Mouse (Mus musculus): ENCODE measurements around the gene Ren1. TPM values are rescaled to one million over a fixed set of nuclear protein-coding genes. Genes with fewer than 3 reads are reported as not detected.
A peak's percentile ranks its signal among the peaks of the same experiment; 100 is the strongest.
"Not testable (repeated sequence)": the region's sequence is repeated elsewhere in the genome, so short reads cannot be mapped to it uniquely, and the experiment has no call there.

Gene Ren1
- total RNA-seq, 2 experiments from 2014 or later = not detected

DNA sequence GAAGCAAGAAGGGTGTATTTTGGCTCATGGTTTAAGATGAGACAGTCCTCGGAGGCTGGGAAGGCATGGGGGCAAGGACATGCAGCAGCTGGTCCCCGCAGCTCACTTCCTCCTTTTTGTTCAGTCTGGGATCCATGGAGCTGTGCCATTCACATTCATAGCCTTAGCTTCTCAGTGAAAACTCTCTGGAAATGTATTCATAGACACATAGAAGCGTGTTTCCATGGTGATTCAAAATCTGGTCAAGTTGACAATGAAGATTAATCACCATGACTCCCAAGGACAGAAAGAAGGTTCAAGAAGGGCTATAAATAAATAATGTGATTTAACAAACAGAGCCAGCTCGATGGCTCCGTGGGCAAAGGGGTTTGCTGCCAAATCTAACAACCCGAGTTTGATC lies 16.4 kb upstream of the Ren1 start:
- ATAC-seq (replicated peaks; ENCODE audit: low FRiP score, low TSS enrichment, poor library complexity, severe bottlenecking) = no peak

DNA sequence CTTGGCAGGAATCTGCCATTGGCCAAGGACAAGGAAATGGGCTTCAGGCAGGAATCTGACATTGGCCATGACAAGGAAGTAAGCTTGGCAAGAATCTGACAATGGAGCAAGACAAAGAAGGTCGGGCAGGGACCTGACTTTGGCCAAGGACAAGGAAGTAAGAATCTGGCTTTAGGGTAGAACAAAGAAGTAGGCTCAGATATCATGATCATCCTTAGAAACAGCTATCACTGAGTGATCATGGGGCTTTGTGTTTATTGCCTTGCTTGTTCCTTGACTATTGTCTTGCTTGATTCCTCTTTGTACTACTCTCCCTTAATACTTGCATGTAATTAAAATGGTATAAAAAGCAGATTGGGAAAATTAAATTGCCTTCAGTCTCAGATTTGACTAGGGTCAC lies 9.9 kb upstream of the Ren1 start:
- ATAC-seq (replicated peaks; ENCODE audit: low FRiP score, low TSS enrichment, poor library complexity, severe bottlenecking) = not testable (repeated sequence)

DNA sequence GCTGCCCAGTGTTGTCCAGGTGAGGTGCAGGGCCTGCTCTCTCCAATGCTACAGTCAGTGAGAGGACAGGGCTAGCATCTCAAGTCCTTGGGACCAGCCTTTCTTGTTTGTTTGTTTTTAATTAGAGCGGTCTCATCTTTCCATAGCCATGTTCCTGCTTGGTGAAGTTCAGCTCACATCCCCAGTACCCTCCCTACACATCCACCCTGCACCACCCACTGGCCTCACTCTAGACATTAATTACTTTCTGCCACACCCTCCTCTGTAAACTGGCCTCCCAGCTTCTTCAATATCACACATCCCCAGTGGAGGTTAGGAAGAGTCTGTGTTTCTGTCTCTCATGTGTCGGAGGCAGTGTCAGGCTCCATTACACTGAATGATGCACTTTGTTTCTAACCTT lies 6.0 kb upstream of the Ren1 start:
- ATAC-seq (replicated peaks; ENCODE audit: low FRiP score, low TSS enrichment, poor library complexity, severe bottlenecking) = no peak

DNA sequence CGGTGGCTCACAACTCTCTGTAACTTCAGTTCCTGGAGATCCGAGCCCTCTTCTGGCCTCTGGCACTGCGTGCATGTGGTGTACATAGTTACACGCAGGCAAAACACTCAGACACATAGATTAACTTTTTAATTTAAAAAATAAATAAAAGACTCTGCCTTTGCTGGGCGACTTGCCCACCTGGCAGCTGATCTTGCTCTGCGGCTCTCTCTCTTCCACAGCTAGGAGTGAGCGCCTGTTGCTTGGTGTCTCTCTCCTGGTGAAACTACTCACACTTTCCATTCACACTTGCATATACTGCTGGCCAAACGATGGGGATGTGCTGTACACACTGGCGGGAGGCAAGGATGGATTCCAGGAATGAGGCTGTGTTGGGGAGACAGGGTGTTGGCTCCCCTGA lies 3.8 kb upstream of the Ren1 start:
- no peak for ATAC-seq (replicated peaks; ENCODE audit: low FRiP score, low TSS enrichment, poor library complexity, severe bottlenecking)

DNA sequence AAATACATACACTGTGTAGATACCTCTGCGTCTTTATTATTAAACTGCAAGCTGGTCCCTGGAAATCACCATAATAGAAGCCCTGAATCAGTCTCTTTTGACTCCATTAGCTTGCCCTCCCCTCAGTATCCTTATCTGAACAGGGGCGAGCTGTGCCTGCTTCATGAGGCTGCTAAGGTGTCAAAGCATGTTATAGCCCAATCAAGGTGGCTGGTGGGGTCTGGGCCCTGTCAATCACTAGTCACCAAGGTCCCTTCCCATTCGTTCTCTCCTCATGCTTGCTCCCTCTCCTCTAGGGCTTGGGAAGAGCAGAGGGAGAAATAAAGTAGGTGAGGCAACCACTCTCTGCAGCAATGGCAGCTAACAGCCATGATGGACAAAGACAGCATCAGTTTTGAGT lies 3.1 kb upstream of the Ren1 start:
- ATAC-seq (replicated peaks; ENCODE audit: low FRiP score, low TSS enrichment, poor library complexity, severe bottlenecking) = no peak

DNA sequence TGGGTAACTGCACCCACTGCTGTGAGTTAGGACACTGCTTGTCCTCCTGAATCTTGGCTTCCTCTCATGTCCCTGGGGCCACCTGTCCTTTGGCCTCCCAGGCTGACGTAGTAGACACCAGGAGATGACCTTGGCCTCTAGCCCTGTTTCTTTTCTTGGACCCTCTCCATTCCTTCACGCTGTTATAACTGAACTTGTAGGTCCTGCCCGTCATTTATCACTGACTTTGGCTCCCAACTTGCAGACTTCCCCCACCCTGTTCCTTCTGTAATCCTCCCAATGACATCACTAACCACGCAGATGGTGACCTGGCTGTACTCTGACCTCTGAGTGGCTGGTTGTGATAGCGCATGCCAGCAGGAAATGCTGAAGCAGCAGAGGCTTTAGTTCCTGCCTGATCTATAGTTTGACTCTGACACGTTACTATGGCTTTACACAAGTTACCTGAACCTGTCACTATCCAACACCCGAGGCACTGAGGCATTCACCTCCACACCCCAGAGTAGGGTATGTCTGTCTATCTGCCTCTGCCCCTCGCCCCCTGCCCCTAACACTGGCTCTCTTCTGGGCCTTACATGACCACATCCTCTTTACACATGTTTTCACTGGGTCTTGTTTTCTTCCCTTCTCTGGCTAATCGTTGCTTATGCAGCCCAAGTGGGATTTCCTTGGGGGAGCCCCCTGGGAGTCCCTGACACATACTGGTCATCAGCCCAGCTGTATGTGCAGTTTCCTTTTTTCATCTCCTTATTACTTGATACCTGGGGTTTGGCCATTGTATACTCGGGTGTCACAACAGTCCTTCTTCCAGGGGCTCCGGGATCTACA lies 2.4 kb upstream of the Ren1 start:
- peak; percentile 82 for ATAC-seq (replicated peaks; ENCODE audit: low FRiP score, low TSS enrichment, poor library complexity, severe bottlenecking)

DNA sequence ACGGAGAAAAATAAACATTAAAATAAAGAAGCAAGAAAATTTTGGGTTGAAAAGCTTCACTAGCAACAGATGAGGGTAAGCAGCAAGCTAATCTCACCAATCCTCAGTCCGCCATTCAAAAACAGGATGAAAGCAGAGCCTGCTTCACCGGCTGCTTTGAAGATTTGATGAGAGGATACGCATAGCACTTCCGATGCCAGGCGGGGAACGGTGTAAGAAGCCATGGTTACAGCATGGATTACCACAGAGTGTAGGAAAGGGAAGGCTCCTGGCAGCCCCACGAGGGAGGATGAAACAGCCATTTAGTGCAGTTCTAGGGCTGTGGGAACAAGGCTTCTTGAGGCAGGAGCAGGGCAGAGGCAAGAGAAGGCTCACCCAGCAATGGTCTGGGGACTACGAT lies 1.5 kb downstream of the Ren1 start:
- no peak for ATAC-seq (replicated peaks; ENCODE audit: low FRiP score, low TSS enrichment, poor library complexity, severe bottlenecking)

DNA sequence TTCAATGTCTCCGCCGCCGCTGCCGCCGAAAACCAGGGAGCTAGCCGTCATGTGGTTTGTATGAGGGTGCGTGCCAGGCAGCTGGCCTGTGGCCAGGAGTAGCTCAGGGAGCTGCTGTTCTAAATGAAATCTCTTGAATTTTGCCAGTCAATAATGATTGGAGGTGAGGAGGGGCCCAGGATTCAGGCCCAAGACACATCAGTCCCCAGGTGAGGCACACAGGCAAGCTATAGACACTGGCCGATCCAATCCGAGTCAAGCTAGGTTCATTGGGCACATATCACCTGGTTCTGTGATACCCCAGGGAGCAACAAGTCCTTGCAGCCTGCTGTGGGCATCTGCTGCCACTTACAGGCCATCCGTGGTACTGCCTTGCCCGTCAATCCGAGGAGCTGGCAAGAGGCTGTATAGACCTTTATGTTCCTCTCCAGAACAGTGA lies 3.1 kb downstream of the Ren1 start:
- ATAC-seq (replicated peaks; ENCODE audit: low FRiP score, low TSS enrichment, poor library complexity, severe bottlenecking) = peak; percentile 79

DNA sequence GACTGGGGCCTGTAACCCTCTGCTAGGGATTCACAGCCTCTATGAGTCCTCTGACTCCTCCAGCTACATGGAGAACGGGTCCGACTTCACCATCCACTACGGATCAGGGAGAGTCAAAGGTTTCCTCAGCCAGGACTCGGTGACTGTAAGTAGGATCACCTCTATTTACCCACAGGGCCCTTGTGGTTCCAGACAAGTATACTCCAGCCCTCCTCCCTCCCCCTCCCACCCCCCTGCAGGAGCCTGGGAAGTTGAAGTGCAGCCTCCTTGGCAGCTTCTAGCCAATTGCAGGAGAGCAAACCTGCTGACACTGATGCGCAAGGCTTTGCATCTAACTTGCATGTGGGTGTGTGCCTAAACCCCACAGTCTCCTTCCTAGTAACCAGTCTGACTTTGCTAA lies 5.2 kb downstream of the Ren1 start:
- ATAC-seq (replicated peaks; ENCODE audit: low FRiP score, low TSS enrichment, poor library complexity, severe bottlenecking) = no peak

DNA sequence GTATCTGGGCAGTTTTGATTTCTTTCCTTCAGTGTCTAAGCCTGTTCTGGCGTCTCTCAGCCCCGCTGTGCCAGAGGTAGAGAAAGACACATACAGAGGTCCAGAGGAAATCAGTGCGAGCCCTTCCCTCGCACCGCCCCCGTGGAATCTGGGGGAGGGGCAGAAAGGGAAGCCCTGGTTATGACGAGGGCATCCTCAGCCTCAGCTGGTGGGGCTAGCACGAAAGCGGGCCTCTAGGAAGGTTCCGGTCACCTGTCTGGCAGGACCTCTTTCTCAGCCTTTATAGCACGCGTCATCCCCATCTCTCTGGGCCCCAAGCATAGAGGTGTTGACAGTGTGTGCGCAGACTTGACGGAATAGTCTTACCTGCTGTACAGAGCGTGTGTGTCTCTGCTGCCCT lies 5.6 kb downstream of the Ren1 start:
- no peak for ATAC-seq (replicated peaks; ENCODE audit: low FRiP score, low TSS enrichment, poor library complexity, severe bottlenecking)

DNA sequence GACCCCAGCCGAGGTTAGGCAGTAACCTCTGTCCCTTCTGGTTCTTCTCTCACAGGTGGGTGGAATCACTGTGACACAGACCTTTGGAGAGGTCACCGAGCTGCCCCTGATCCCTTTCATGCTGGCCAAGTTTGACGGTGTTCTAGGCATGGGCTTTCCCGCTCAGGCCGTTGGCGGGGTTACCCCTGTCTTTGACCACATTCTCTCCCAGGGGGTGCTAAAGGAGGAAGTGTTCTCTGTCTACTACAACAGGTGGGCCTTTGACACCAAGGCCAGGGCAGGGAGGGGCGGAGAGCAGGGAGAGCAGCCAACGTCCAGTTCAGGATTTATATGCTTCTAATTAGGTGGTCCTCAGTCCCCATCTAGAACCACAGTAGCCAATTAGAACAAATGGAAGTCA lies 6.0 kb downstream of the Ren1 start:
- ATAC-seq (replicated peaks; ENCODE audit: low FRiP score, low TSS enrichment, poor library complexity, severe bottlenecking) = no peak

DNA sequence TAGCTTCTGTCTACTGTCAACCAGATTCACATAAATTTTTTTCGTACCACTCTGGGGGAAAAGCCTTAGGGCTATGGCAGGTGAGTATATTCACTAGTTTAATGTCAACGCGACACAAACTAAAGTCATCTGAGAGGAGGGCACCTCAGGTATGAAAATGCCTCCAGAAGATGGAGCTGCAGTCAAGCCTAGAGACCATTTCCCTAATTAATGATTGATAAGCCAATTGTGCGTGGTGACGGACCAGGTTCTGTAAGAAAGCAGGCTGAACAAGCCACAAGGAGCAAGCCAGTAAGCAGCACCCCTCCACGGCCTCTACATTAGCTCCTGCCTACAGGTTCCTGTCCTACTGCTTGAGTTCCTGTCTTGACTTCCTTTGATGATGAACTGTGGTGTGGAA lies 10.7 kb downstream of the Ren1 start:
- no peak for ATAC-seq (replicated peaks; ENCODE audit: low FRiP score, low TSS enrichment, poor library complexity, severe bottlenecking)

DNA sequence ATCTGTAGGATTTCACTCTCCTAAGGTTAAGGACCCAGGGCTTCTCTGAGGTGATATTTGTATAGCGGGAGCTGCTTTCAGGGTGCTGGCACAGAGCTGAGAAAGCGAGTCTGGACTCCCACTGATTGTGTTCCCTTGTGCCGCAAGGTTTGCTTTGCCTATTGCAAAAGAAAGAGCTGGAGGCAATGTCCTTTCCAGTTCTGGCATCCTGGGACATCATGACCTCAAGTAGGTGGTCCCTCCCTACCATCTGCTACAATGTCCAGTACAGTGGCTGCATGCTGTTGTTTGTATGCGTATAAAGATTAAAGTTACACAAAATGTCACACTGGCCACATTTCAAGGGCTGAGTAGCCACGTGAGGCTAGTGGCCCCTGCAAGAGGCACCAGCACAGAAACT lies 11.8 kb downstream of the Ren1 start:
- no peak for ATAC-seq (replicated peaks; ENCODE audit: low FRiP score, low TSS enrichment, poor library complexity, severe bottlenecking)

DNA sequence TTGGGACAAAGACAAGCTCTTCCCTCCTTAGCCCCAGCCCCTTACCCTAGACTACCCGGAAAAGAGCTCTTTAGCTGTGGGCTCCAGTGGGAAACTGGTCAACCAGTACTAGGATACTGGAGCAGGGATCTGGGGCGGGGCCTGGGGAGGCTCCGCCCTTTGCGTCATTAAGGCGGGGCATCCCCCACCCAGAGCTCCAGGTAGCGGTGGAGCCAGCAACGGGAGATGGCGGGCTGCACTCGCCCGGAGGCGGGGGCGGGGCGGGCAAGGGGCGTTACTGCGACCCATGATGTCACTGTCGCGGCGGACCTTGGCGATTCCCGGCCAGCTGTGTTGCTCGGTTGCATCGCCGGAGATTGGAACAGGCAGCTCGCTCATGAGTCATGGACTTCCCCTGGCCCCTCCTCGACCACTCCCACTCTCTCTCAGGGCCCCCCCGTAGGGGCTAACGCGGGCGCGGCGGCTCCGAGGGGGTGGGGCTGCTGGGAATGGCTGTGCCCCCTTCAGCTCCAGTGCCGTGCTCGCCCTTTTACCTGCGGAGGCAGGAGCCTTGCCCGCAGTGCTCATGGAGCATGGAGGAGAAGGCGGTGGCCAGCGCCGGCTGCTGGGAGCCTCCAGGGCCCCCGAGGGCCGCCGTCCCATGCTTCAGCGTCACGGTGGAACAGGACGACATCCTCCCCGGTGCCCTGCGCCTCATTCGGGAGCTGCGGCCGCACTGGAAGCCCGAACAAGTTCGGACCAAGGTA lies 13.1 kb downstream of the Ren1 start, which contains the start of gene Etnk2:
Gene Etnk2, plus strand, starts transcription at position 297 of the 746 bp plus-strand sequence.
- peak; percentile 45 for ATAC-seq (replicated peaks; ENCODE audit: low FRiP score, low TSS enrichment, poor library complexity, severe bottlenecking)

DNA sequence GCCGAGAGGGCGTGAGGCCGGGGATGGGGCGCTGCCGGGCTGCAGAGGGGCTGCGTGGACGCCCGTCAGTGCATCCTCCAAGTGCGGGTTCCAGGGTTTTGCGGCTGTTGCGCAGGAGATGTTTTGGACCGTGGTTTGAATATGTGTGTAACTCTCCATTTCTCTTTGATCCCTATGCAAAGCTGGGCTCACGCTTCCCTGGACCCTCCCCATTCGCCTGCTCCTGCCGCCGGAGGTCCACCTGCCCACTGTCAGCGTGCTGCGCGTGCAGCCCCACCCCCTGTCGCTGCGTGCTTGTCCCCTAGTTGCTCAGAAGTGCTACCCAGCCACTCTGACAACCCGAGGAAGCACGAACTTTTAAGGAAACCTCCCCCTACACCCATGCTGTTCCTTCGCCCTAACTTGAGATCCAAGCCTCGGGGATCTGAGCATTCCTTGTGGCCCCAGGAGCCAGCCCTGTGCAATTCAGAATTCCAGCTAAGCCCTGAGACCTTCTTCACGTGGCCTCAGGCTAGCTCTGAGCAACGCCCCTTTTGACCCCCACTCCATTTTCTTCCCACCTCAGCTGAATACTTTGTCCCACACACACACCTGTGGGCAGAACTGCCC lies 13.8 kb downstream of the Ren1 start:
- ATAC-seq (replicated peaks; ENCODE audit: low FRiP score, low TSS enrichment, poor library complexity, severe bottlenecking) = no peak

DNA sequence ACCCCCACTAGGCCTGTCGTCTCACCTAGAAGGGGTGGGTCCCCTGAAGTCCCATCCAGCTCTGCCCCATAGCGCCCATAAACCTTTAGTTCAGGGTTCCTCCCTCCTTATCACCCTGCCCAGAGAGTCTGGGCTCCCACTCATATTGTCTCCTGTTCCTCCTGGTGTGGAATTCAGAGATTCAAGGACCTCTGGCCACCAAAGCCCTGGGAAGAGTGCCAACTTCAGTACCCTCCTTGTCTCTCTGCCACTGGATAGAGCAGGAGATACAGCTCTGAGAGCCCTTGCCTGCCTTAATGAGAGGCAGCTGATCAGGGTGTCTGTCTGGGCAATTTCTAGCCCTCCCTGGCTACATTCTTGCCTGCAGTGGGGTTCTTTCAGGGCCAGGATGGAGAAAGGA lies 14.6 kb downstream of the Ren1 start:
- 0 out of 2 replicates have a peak, but pooled peaks have one; percentile 22 for ATAC-seq (replicated peaks; ENCODE audit: low FRiP score, low TSS enrichment, poor library complexity, severe bottlenecking)

DNA sequence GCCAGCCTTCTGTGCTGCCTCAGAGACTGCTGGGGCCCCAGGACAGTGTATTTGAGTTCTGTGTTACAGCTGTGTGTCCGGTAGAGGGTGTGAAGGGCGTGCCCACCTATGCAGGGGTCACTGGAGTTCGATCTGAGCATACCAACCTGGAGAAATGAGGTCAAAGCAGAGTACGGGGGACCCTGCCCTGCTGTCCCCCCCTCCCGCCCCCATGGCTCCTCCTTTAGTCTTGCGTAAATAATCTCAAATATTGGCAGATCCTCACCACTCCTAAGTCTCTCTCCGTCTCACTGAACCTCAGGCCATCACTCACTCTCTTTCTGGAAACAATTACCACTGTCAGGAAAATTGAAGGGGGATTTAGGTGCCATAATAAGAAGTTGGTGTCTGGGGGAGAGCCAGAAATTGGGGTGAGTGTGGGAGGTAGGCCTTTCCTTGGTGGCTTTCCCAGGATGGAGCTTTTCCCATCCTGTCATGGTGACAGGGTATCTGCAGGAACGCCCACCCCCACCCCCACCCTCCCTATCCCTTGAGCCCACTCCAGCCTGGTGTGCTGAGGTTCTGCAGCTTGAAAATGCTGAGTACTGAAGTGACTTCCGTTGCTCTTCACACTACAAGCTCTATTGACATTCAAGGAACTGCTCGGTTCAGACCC lies 16.8 kb downstream of the Ren1 start:
- ATAC-seq (replicated peaks; ENCODE audit: low FRiP score, low TSS enrichment, poor library complexity, severe bottlenecking) = no peak

DNA sequence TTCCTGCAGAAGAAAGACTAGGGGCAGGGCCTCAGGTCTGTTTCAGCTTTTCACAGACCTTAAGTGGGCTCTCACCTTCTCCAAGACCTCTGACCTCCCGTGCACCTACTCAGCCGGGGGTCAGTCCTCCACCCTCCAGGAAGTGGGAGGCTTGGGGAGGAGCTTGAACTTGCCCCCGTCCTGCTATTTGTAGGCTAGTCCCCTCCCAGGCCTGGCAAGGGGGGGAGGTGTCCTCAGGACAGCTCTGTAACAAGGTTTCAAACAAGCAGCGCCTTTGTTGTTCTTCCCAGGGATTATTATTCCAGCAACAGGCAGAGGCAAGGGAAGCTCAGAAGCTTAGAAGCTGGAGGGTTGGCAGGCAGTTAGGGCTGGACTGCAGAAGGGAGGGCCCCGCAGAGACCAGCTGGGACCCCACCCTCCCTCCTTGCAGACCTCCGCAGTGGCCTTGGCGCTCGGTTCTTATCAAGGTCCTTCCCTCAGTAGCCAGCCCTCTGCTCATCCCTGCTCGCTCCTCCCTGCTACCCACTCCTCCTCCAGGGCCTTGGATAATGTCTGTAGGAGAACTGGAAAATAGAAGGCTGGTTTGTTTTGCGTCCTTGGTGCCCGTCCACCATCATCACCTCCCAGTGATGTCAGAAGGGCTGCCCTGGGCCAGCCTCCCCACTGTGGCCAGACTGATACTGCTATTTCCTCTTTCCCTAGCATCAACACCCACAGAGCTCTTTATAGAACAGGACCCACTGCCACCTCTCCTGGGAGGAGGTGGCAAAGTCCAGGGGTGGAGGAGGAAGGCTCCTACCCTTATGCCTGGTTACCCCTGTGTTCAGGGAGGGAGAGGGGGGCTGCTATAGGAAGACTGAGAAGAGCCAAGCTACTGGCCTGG lies 17.5 kb downstream of the Ren1 start:
- no peak for ATAC-seq (replicated peaks; ENCODE audit: low FRiP score, low TSS enrichment, poor library complexity, severe bottlenecking)

DNA sequence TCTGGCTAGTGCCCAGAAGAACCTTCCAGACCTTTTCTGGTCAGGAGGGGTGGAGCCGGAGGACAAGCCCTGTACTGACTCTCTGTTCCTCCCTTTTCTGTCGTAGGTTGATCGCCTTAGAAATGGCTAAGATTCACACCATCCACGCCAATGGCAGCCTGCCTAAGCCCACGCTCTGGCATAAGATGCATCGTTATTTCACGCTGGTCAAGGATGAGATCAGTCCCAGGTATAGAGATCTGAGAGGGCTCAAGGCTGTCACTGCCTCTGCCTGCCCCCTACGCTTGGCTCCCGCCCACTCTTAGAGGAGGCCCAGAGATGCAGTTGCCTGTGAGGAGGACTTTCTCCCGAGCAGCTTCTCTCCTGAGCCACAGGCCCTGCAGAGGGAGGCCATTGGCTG lies 18.3 kb downstream of the Ren1 start:
- no peak for ATAC-seq (replicated peaks; ENCODE audit: low FRiP score, low TSS enrichment, poor library complexity, severe bottlenecking)

Measured in megakaryocyte-erythroid progenitor cell, adult 5-6 weeks (primary cell).